Mouse (Mus musculus) lung, postnatal 0 days (tissue): ENCODE measurements around the gene Gm21256.
"Not testable (repeated sequence)": the region's sequence is repeated elsewhere in the genome, so short reads cannot be mapped to it uniquely, and the experiment has no call there.

Experiments used
- CTCF ChIP-seq: IDR thresholded peaks from 2 replicates; pipeline ENCODE4 v1.5.1; 2016; ENCODE audit warnings: antibody characterized with exemption, mild to moderate bottlenecking
- EP300 ChIP-seq: IDR thresholded peaks from 2 replicates; pipeline ENCODE4 v1.6.1; 2016; ENCODE audit warnings: antibody characterized with exemption, mild to moderate bottlenecking, control low read depth

DNA sequence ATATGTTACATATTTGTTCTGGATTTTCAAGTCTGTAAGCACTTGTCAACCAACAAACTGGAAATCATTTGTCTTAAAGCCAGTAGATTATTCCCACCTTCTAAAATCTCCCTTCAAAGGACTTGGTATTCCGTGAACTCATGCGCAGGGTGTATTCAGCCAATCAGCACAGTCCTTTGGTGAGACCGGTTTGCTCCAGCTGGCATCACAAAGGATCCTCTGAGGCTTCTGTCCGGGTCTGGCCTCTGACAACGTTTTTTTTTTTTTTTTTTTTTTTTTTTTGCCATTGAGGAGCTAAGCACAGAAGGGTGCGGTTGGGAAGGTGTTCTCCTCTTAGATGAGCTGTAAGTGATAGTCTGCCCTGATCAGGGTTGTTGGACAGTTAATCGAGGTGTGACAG lies at the start of gene Gm21256:
- not testable (repeated sequence) for TF ChIP-seq CTCF, EP300
